Mouse (Mus musculus): ENCODE data around the gene Fcna. TPM values are rescaled to one million over a fixed set of nuclear protein-coding genes. Genes with fewer than 3 reads are reported as not detected.

Gene Fcna
- polyA plus RNA-seq, 1 experiment, result 0.97 TPM

- TF ChIP-seq CTCF (IDR thresholded peaks at IDR 0.05; ENCODE audit: borderline replicate concordance, extremely low read depth, insufficient read depth, insufficient read length), result no peak
- no peak for TF ChIP-seq POLR2A (IDR thresholded peaks at IDR 0.05; ENCODE audit: borderline replicate concordance, extremely low read depth, insufficient read depth, insufficient read length, poor library complexity, severe bottlenecking)
- DNase-seq (ENCODE audit: low read depth), result no peak
These were observed 44.3 kb downstream of the Fcna start for GRCm38 (mm10) chr2:25583571-25583970.

GRCm38 (mm10) chr2:25583120-25583481, 44.7 kb downstream of the Fcna start:
- no peak for TF ChIP-seq CTCF (IDR thresholded peaks at IDR 0.05; ENCODE audit: borderline replicate concordance, extremely low read depth, insufficient read depth, insufficient read length)
- TF ChIP-seq POLR2A (IDR thresholded peaks at IDR 0.05; ENCODE audit: borderline replicate concordance, extremely low read depth, insufficient read depth, insufficient read length, poor library complexity, severe bottlenecking), result no peak
- no peak for DNase-seq (ENCODE audit: low read depth)

DNA sequence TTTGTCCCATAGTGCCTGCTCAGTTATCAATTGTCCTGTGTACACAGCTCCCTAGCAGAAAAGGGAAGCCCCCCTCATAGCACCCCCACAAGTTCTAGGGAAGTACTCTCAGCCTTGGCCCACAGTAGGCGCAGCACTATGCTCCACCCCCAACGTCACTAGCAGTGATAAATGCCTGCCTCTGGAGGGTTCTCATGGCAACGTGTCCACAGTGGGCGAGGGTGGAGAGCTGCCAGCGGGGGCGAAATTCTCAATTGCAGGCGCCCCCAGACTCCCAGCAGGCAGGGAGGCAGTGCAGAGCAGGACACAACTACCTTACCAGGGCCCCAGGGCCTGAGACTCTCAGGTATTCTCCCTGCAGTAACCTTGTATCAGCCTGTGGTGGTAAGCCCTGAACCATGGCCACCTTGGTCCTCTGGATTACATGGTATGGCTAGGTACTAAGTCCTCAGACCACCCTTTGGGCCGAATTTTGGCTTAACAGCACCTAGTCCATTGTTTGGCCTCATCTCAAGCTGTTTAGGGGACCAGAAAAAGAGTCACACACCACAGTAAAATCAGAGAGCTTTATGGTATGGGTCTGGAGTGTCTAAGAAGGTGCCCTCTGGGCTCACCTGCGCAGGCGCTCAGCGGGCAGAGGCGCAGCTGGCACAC, 45.2 kb downstream of the Fcna start:
- TF ChIP-seq CTCF (IDR thresholded peaks at IDR 0.05; ENCODE audit: borderline replicate concordance, extremely low read depth, insufficient read depth, insufficient read length), result no peak
- TF ChIP-seq POLR2A (IDR thresholded peaks at IDR 0.05; ENCODE audit: borderline replicate concordance, extremely low read depth, insufficient read depth, insufficient read length, poor library complexity, severe bottlenecking), result no peak
- DNase-seq (ENCODE audit: low read depth), result peak; percentile 67

DNA sequence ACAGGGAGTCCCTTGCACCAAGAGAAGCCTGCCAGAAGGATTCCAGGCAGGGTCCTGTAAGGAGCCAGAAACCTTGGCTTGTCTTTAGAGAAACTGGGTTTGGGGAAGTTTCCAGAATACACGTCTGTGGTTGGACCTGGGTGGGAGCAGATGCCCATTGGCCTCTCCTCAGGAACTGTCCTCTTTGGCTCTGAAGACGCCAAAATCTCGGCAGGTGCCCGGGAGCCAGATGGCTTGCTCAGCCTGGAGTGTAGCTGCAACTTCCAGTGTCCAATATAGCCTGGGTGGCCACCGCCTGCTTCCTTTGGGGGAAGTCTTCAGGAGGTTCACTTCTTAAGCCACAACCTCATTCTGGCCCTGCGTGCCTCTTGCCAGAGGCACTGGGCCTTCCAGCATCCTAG, 45.9 kb downstream of the Fcna start:
- no peak for TF ChIP-seq POLR2A (IDR thresholded peaks at IDR 0.05; ENCODE audit: borderline replicate concordance, extremely low read depth, insufficient read depth, insufficient read length, poor library complexity, severe bottlenecking)
- TF ChIP-seq CTCF (IDR thresholded peaks at IDR 0.05; ENCODE audit: borderline replicate concordance, extremely low read depth, insufficient read depth, insufficient read length), result no peak
- DNase-seq (ENCODE audit: low read depth), result no peak

GRCm38 (mm10) chr2:25581294-25581864, 46.5 kb downstream of the Fcna start, which contains the start of gene Ajm1:
Gene Ajm1, minus strand, starts transcription at chr2:25581757.
- DNase-seq (ENCODE audit: low read depth), result peak; percentile 86
- TF ChIP-seq POLR2A (IDR thresholded peaks at IDR 0.05; ENCODE audit: borderline replicate concordance, extremely low read depth, insufficient read depth, insufficient read length, poor library complexity, severe bottlenecking) (no peak), CTCF (IDR thresholded peaks at IDR 0.05; ENCODE audit: borderline replicate concordance, extremely low read depth, insufficient read depth, insufficient read length) (peak; percentile 89)

GRCm38 (mm10) chr2:25580621-25581101, 47.2 kb downstream of the Fcna start:
- DNase-seq (ENCODE audit: low read depth), result no peak
- TF ChIP-seq POLR2A (IDR thresholded peaks at IDR 0.05; ENCODE audit: borderline replicate concordance, extremely low read depth, insufficient read depth, insufficient read length, poor library complexity, severe bottlenecking) (no peak), CTCF (IDR thresholded peaks at IDR 0.05; ENCODE audit: borderline replicate concordance, extremely low read depth, insufficient read depth, insufficient read length) (no peak)

DNA sequence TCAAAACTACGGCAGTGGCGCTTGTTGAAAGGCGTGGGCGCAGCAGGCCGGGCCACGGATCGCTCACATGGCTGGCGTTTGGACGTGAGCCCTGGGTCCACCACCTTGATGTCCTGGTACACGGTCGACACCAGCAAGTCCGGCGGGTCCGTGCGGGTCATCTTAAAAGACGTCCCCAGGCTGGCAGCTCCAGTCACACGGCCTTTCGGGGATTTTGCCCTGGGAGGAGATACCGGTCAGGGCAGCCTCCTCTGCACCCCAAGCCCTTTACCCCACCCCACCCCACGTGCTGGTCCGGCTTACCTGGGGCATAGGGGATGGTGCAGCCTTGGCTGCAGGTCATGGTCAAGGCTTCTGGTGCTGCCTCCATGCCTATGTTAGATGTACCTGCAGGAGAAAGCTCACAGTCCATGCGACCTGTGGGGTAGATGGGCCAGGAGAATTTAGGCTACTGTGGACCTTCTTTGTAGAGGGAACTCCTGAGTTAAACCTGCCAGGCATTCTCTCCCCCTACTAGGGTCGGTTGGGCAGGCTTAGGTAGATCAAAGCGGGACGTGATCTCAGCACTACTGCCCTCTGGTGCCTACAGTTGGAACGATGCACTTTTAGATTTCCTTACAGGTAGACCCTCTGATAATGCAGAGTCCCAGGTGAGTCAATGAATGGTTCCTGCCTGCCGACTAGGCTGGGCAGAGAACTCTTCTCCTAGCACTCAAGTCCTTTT, 47.9 kb downstream of the Fcna start:
- TF ChIP-seq CTCF (IDR thresholded peaks at IDR 0.05; ENCODE audit: borderline replicate concordance, extremely low read depth, insufficient read depth, insufficient read length), result peak; percentile 56; the same call in 1 of the 2 replicates
- TF ChIP-seq POLR2A (IDR thresholded peaks at IDR 0.05; ENCODE audit: borderline replicate concordance, extremely low read depth, insufficient read depth, insufficient read length, poor library complexity, severe bottlenecking), result no peak
- peak; percentile 61 for DNase-seq (ENCODE audit: low read depth)

- TF ChIP-seq CTCF (IDR thresholded peaks at IDR 0.05; ENCODE audit: borderline replicate concordance, extremely low read depth, insufficient read depth, insufficient read length) (no peak), POLR2A (IDR thresholded peaks at IDR 0.05; ENCODE audit: borderline replicate concordance, extremely low read depth, insufficient read depth, insufficient read length, poor library complexity, severe bottlenecking) (no peak)
- DNase-seq (ENCODE audit: low read depth), result no peak
These were observed 48.8 kb downstream of the Fcna start for GRCm38 (mm10) chr2:25578796-25579736.

DNA sequence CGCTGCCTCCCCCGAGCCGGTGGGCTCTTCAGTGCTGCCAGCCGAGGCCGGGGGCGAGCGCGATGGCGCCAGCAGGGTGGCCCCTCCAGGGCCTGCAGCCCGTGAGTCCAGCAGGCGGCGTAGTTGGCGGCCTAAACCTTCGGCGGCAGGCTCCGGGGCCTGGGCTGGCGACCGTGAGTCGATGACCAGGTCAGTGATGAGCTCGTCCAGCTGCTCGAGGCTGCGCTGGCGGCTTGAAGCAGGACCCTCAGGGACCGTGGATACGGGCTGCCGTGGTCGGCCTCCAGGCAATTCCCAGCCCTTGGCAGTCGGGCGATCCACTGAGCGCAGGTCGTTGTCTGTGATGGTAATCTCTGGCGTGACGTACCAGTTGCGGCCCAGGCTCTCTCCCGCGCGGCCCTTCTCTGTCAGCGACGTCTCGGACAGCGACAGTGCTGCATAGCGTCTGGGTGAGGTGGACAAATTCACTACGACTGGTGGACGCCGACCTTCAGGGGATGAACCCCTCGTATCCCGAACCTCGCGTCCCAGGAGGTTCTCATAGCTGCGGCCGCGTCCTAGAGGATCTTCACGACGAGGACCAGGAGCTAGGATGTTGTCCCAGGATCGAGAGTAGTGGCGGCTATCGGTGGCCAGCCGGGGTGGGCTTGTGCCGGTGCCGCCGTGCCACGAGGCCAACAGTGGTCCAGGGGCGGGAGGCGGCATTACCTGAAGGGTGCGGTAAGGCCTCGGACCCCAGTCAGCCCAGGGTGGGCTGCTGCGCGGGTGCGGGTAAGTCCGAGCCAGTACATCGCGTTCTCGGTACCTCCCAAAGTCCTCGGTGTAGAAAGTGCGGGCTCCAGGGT, 49.7 kb downstream of the Fcna start:
- TF ChIP-seq CTCF (IDR thresholded peaks at IDR 0.05; ENCODE audit: borderline replicate concordance, extremely low read depth, insufficient read depth, insufficient read length), result no peak; the same call in 1 of the 2 replicates
- no peak for TF ChIP-seq POLR2A (IDR thresholded peaks at IDR 0.05; ENCODE audit: borderline replicate concordance, extremely low read depth, insufficient read depth, insufficient read length, poor library complexity, severe bottlenecking)
- no peak for DNase-seq (ENCODE audit: low read depth)

All from brain, embryonic 14.5 days (tissue).